In genomic region chr13:57311235-57311634, GRCm38 (mm10) we compare ENCODE assay signal across 15 mouse cellular contexts.
"Had no signal": no experiment of that assay in that cellular context is flagged by ENCODE, and none has a peak within 500 bp of the region (broad histone marks: within the 10 kb centered on the region; RNA-seq: fewer than 3 reads in every experiment).

No protein-coding gene starts in this region.

- ATAC-seq: inflammation-experienced regulatory T-cells, adult 6 months; intestine, postnatal 0 days; liver, embryonic 12.5 days had no signal

- H3K27me3 ChIP-seq: kidney, embryonic 15.5 days; limb, embryonic 15.5 days; liver, embryonic 12.5 days; lung, embryonic 15.5 days; neural tube, embryonic 15.5 days had no signal

- H3K36me3 ChIP-seq: kidney, embryonic 15.5 days; limb, embryonic 15.5 days; liver, embryonic 12.5 days; lung, embryonic 15.5 days; midbrain, embryonic 10.5 days; neural tube, embryonic 15.5 days had no signal

- H3K4me3 ChIP-seq: kidney, embryonic 15.5 days; limb, embryonic 15.5 days; liver, embryonic 12.5 days; lung, embryonic 15.5 days; midbrain, embryonic 10.5 days; myocyte; neural tube, embryonic 15.5 days had no signal

- DNase-seq: lung, postnatal 4 days; midbrain, embryonic 14.5 days; right cerebral cortex, adult 18-20 months; thymus, adult 2 months; thymus, postnatal 25 days had no signal

- H3K9me3 ChIP-seq: kidney, embryonic 15.5 days; limb, embryonic 15.5 days; liver, embryonic 12.5 days; lung, embryonic 15.5 days; midbrain, embryonic 10.5 days; neural tube, embryonic 15.5 days had no signal

- H3K4me1 ChIP-seq: liver, embryonic 12.5 days had no signal

- H3K4me2 ChIP-seq: kidney, embryonic 15.5 days; limb, embryonic 15.5 days; liver, embryonic 12.5 days; lung, embryonic 15.5 days; neural tube, embryonic 15.5 days had no signal

- H3K27ac ChIP-seq: kidney, embryonic 15.5 days; limb, embryonic 15.5 days; liver, embryonic 12.5 days; lung, embryonic 15.5 days; midbrain, embryonic 10.5 days; neural tube, embryonic 15.5 days; stomach, postnatal 0 days had no signal

- H3K9ac ChIP-seq: kidney, embryonic 15.5 days; limb, embryonic 15.5 days; liver, embryonic 12.5 days; lung, embryonic 15.5 days; neural tube, embryonic 15.5 days had no signal
